Mouse (Mus musculus) MEL-GATA-1-ER (cell line): Measurements from ENCODE around the gene Fbf1.
"Not testable (repeated sequence)": the region's sequence is repeated elsewhere in the genome, so short reads cannot be mapped to it uniquely, and the experiment has no call there.

Experiments used
- DNase-seq: peaks from one replicate; pipeline ENCODE4 v3.0.0-alpha.2; 2012; ENCODE audit warnings: low read depth; ENCODE audit errors: extremely low read depth

Gene Fbf1

GRCm38 (mm10) chr11:116134171-116134570 is 33.8 kb downstream of the Fbf1 start:
- DNase-seq = no peak

- no peak for DNase-seq
These were observed 34.5 kb downstream of the Fbf1 start for GRCm38 (mm10) chr11:116133497-116133896.

- no peak for DNase-seq
These were observed 35.3 kb downstream of the Fbf1 start for GRCm38 (mm10) chr11:116132366-116133333.

- no peak for DNase-seq
These were observed 36.4 kb downstream of the Fbf1 start for GRCm38 (mm10) chr11:116131349-116132170.

GRCm38 (mm10) chr11:116130488-116131205 is 37.3 kb downstream of the Fbf1 start, which contains the start of gene Trim65:
Gene Trim65 (minus strand): TSS chr11:116131128.
- DNase-seq = peak; percentile 72

- peak; percentile 42 for DNase-seq
These were observed 37.9 kb downstream of the Fbf1 start for GRCm38 (mm10) chr11:116129993-116130487.

- no peak for DNase-seq
These were observed 38.7 kb downstream of the Fbf1 start for GRCm38 (mm10) chr11:116129091-116129790.

GRCm38 (mm10) chr11:116127986-116128385 is 40.0 kb downstream of the Fbf1 start:
- DNase-seq = no peak

- peak; percentile 64 for DNase-seq
These were observed 40.6 kb downstream of the Fbf1 start, which contains the start of gene Trim47 for GRCm38 (mm10) chr11:116127156-116127980. Gene Trim47 (minus strand): TSS chr11:116127210.

- DNase-seq = no peak
These were observed 41.7 kb downstream of the Fbf1 start for GRCm38 (mm10) chr11:116126261-116126660.

GRCm38 (mm10) chr11:116121731-116122245 is 46.2 kb downstream of the Fbf1 start:
- DNase-seq = not testable (repeated sequence)

- no peak for DNase-seq
These were observed 50.1 kb downstream of the Fbf1 start for GRCm38 (mm10) chr11:116117819-116118218.

GRCm38 (mm10) chr11:116117241-116117640 is 50.7 kb downstream of the Fbf1 start:
- DNase-seq = no peak

GRCm38 (mm10) chr11:116111611-116112203 is 56.3 kb downstream of the Fbf1 start:
- DNase-seq = no peak

GRCm38 (mm10) chr11:116111067-116111466 is 56.9 kb downstream of the Fbf1 start:
- no peak for DNase-seq

- no peak for DNase-seq
These were observed 57.4 kb downstream of the Fbf1 start for GRCm38 (mm10) chr11:116110540-116110939.

- DNase-seq = no peak
These were observed 57.8 kb downstream of the Fbf1 start for GRCm38 (mm10) chr11:116110131-116110530.

GRCm38 (mm10) chr11:116109441-116110081 is 58.4 kb downstream of the Fbf1 start:
- DNase-seq = no peak
